Mouse (Mus musculus): ENCODE measurements around the gene Olfr957.

Gene Olfr957

GRCm38 (mm10) chr9:39515531-39515930, at the start of gene Olfr957:
Gene Olfr957, minus strand, starts transcription at chr9:39515809.
- no peak for DNase-seq (ENCODE audit: low spot score)

- no peak for DNase-seq (ENCODE audit: low spot score)
These were observed 42.7 kb upstream of the Olfr957 start for GRCm38 (mm10) chr9:39558349-39558647.

GRCm38 (mm10) chr9:39557529-39558348, 42.1 kb upstream of the Olfr957 start:
- DNase-seq (ENCODE audit: low spot score): no peak

GRCm38 (mm10) chr9:39553946-39554345, 38.3 kb upstream of the Olfr957 start, which contains the start of gene Olfr958:
Gene Olfr958, minus strand, starts transcription at chr9:39554054.
- no peak for DNase-seq (ENCODE audit: low spot score)

- DNase-seq (ENCODE audit: low spot score): no peak
These were observed 35.2 kb upstream of the Olfr957 start for GRCm38 (mm10) chr9:39550806-39551205.

GRCm38 (mm10) chr9:39523616-39524285, 8.1 kb upstream of the Olfr957 start:
- DNase-seq (ENCODE audit: low spot score): no peak

- no peak for DNase-seq (ENCODE audit: low spot score)
These were observed 3.0 kb upstream of the Olfr957 start for GRCm38 (mm10) chr9:39518595-39518994.

- no peak for DNase-seq (ENCODE audit: low spot score)
These were observed 6.2 kb downstream of the Olfr957 start for GRCm38 (mm10) chr9:39509412-39509811.

- DNase-seq (ENCODE audit: low spot score): no peak
These were observed 6.6 kb downstream of the Olfr957 start for GRCm38 (mm10) chr9:39508998-39509397.

- DNase-seq (ENCODE audit: low spot score): no peak
These were observed 21.7 kb downstream of the Olfr957 start, which contains the start of gene Olfr44 for GRCm38 (mm10) chr9:39493895-39494294. Gene Olfr44, minus strand, starts transcription at chr9:39493995.

GRCm38 (mm10) chr9:39471844-39472243, 43.8 kb downstream of the Olfr957 start, which contains the start of gene Olfr955:
Gene Olfr955, minus strand, starts transcription at chr9:39471944.
- DNase-seq (ENCODE audit: low spot score): no peak
